Mouse (Mus musculus) liver, adult (tissue): Measurements from ENCODE around the gene Capn11.

Source experiments
- GATA4 ChIP-seq: IDR thresholded peaks from 2 replicates; pipeline ENCODE4 v1.6.1; 2014; ENCODE audit warnings: mild to moderate bottlenecking, low read length; ENCODE audit not compliant: insufficient replicate concordance

Capn11 gene

DNA sequence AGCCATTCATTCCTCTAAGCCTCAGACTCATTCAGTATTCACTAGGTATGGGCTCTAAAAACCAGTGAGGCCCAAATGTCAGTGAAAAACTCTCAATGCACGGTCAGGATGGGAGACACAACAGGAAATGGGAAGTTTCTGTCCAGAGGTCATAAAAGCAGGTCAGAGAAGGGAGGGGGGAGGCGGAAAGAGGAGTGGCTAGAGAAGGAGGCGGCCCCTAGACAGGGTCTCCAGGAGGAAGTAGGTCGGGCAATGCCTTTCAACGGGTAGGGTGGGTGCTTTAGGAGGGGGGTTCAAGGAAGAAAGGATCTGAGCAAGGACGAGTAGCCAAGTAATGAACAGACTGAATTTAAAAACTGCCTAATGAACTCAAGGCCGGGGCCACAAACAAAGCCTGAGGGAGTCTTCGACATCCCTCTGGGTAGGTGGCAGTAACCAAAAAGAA lies 40.2 kb downstream of the Capn11 start:
- no peak for TF ChIP-seq GATA4

DNA sequence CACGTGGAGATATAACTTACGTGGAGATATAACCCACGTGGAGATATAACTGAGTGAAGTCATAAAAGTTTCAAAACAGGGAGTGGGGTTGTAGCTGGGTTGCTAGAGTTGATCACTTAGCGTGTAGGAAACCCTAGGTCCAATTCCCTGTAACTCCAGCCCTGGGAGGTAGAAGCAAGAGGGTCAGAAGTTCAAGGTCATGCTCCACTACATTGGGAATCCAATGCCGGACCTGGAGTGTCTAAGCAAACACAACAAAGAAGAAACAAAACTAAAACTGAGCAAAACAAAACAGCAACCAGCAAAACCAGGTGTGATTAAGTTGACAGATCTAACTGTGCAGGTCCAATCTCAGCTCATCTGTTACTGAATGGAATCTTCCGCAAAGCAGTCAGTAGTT lies 41.5 kb downstream of the Capn11 start:
- no peak for TF ChIP-seq GATA4

DNA sequence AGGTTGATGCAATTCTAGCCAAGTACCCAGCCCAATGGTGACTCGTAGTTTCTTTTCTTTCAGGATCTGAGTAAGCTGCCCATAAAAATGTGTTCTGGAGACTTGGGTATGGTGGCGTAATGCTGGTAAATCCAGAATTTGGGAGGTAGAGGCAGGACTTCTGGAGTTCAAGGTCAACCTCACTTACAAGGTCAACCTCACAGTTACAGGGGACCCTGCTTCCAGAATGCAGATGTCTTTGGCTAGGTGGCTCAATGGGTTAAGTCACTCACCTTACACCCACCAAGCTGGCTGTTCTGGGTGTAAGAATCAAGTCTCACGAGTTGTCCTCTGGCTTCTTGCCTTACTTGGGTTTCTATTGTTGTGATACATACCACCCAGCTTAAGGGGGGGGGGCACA lies 42.4 kb downstream of the Capn11 start:
- no peak for TF ChIP-seq GATA4

DNA sequence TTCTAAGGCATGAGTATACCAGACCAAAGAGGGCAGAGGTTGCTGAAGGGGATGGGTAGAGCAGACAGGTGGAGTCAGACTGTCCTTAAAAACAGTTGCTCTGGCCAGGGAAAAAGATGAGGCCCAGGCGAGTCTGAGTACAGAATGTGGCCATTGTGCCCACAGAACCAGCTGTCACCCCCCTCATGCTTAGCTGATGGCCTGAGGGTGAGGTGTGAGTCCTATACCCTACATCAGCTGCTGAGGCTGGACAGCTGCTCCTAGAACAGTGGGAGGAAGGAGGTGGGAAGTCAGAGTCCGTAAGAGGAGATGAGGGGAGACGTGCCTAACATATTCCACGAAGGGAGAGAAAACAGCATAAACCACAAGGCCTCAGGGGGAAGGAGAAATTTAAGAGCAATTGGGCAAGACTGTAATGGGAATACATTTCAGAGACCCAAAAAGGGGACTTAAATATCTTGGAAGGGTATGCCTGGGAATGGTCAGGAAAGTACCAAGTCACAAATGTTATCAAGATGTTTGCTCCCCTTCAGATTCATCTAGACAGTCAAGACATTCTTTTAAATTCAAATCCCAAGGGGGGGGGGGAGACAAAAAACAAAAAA lies 43.0 kb downstream of the Capn11 start:
- no peak for TF ChIP-seq GATA4

DNA sequence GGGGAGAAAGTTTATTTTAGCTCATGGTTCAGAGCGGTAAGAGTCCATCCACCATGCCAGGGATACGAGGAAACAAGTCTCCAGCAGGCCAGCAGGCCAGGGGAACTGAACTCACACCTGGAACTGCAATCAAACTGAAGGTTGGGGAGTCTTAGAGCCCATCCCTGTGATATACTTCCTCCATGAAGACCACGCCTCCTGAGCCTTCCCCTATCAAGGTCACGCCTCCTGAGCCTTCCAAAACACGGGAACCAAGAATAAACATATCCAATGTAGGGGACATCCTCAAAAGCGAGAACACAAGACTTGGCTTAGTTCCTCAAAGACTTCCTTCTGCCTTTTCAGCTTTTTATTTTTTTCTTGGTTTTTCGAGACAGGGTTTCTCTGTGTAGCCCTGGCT lies 46.2 kb downstream of the Capn11 start:
- no peak for TF ChIP-seq GATA4

DNA sequence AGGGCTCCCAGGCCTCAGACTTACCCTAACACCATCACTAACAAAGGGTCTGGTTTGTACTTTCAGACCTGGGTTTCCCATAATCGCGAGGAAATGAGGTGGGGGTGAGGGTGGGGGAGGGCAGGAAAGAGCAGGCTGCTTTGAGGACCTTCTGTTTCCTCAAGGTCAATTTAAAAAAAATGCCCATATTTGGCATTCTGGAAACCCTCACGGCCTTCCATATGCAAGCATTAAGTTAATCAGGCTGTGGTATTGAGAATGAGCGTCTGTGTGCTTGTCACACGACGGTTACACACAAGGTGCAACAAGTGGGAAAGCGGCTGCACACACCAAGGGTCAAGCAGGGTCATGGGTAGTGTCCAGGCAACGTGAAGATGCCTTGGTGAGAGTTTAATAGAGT lies 47.1 kb downstream of the Capn11 start:
- TF ChIP-seq GATA4, result no peak

DNA sequence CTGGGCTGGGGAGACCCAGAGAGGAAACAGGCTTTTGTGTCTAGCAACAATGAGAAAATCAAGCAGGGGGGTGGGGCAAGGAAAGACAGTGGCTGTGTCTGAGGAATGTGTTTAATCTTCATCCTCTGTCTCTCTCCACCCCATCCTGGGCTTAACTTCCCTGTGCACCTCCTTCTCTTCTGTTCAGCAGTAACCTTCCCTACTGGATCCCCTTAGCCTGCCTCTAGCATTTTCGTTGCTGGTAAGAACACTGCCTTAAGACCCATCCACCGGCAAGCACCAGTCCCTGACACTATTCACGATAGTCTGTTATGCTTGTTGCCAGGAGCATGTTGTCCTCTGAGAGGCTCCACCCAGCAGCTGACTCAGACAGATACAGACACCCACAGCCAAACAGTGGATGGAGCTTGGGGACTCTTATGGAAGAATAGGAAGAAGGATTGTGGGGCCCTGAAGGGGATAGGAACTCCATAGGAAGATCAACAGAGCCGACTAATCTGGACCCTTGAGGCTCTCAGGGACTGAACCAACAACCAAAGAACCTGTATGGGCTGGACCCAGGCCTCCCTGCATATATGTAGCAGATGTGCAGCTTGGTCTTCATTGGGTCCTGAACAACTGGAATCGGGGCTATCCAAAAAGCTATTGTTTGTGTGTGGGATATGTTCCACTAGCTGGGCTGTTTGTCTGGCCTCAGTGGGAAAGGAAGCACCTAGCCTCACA lies 48.8 kb downstream of the Capn11 start:
- TF ChIP-seq GATA4, result no peak

DNA sequence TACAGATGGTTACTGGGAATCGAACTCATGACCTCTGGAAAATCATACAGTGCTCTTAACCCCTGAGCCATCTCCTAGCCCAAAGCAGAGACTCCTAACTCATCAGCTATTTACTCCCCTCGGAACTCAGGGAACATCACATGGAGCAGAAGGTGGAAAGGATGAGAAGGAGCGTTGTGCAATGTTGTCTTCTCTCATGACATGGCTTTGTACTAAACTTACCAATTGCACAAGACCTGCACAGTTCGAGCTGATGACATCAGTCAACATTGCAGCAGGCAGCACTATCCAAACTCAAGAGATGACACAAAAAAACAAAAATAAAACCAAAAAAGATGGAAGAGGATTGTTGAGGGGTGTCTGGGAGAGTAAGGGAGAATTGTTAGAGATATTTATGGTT lies 50.7 kb downstream of the Capn11 start:
- TF ChIP-seq GATA4, result no peak

DNA sequence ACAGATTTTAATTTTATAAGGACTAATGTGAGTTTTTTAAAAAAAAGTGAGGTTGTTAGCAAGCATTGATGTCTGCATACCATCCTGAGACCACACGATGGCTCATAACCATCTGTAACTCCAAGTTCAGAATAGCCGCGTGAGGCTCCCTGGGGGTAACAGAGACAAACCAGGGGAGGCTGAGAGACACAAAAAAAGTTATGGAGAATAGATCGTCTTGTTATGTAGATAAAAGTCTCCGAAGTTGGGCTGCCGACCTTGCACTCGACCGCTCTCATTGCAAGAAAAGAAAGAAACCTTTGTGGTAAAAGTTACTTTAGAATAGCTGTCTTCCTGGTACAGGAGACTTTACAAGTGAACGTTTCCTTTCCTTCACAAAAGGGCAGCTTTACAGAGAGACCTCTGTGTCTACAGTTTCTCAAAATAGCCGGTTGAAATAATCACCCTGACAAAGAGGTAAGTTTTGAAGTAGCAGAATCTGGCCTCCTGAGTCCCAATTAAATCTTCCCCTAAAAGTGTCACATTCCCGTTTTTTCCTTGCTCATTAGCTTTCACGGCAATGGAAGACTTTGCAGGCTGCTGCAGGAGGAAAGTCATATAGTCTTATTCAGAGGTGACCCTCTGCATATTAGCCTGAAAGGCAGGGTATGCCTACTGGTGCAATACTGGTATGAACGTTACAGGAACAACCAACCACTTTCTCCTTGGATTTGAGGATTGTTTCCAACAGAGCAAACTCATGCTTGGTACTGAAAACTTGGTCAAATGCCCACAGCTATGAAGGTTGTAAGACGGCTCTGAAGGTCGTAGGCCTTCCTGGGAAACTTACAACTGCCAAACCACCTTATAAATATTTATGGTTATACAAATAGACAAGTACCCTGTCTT lies 51.9 kb downstream of the Capn11 start:
- TF ChIP-seq GATA4, result no peak

DNA sequence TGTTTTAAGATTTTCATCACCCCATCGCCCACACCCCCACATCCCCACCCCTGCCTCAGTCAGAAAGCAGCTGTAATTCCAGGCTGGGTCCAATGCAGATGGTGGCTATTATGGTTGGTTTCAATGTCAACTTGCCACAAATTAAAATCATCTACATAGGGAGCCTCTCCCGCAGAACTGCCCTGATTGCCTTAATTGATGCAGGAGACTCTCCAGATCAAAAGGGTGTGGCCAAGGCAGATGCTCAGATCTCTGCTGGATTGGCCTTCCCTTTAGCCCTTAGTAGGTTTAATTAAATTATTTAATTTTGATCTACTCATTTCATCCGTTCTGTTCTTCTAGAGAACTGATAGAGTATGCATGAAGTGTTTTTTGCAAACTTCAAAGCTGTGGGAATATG lies 56.1 kb downstream of the Capn11 start:
- TF ChIP-seq GATA4, result no peak

DNA sequence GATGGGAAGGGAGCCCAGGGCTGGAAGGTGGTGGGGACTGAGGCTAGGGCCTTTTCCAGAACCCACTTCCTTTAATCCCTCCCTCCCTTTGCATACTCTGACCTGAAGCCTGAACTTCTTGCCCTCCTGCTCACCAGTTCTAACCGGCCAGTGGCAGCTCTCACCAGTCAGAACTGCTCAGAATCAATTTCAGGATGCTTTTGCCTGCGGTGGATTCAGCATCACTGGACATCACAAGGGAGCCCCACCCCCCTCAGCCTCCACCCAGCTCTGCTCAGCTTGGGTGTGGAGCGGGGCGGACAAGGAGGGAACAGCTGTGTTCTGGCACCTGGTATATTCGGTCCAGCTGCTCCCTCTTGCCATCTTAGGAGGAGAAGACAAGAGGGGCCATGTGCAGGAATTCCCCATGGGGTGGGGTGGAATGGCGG lies 57.2 kb downstream of the Capn11 start, which contains the start of gene Mymx:
Gene Mymx (minus strand): TSS at position 226 of the 428 bp plus-strand sequence.
- no peak for TF ChIP-seq GATA4

DNA sequence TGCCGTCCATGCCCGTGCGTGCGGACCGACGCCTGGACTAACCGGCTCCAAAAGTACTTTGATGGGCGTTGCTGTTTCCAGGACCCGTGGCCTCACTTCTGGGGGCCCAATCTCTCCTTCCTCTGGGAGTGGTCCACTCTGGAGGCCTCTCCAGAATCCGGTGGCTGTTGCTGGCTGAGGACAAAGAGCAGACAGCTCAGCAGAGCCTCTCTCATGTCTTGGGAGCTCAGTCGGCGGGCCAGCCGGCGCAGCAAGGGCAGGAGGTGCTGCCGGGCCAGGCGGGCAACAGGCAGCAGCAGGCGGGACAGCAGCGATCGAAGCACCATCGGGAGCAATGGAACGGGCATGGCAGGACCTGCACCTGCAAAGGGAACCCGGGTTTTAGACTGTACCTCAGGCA lies 57.8 kb downstream of the Capn11 start:
- no peak for TF ChIP-seq GATA4

DNA sequence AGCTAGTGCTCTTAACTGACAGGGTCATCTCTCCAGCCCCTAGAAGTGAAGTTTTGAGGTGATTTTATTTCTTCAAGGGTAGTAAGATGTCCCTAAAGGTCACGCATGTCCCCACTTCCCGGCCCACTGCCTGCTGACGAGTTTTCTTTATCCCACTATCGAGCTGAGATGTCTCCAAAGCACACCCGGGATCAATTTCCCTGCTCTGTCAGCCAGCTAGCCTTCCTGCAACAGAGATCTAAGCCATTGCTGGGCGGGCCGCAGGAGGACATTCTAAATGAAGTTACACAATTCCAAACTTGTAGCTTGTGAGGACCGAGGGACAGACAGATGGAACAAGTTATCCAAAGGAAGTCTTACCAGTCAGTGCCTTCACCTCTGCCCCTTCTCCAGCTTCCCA lies 58.9 kb downstream of the Capn11 start:
- no peak for TF ChIP-seq GATA4

DNA sequence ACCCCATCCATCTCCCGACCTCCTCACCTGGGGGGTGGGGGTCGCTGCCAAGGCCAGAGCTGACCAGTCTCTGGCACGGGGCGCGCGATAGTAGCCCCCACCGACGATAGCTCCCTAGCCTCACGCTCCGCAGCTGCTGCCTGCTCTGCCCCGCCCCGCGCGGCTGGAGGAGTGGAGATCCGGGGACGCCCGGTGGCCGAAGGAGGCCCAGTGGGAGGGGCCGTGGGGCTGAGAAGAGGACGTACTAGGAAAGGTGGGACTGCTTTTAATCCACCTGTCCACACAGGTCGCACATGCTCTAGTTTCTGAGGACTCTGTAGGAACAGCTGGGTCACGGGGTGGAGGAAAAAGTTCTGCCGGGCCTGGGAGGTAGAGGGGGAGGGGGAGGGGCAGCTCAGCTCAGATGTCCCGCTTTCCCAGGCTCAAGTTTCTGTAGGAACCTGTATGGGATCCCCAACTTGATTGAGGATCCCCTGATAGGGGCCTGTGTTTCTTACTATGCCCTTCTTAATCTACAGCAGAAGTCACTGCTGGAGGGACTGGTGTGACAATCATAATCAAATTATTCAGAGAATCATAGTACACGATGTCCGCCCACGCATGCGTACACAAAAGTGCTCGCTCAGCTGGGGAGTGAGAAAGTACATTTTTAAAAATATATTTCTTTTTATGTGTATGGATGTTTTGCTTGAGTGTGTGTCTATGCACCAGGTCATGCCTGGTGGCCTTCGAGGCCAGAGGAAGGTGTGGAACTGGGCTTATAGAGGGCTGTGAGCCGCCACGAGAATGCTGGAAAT lies 59.5 kb downstream of the Capn11 start, which contains the start of gene Slc29a1:
Gene Slc29a1 (minus strand): TSS at position 161 of the 797 bp plus-strand sequence.
- no peak for TF ChIP-seq GATA4

DNA sequence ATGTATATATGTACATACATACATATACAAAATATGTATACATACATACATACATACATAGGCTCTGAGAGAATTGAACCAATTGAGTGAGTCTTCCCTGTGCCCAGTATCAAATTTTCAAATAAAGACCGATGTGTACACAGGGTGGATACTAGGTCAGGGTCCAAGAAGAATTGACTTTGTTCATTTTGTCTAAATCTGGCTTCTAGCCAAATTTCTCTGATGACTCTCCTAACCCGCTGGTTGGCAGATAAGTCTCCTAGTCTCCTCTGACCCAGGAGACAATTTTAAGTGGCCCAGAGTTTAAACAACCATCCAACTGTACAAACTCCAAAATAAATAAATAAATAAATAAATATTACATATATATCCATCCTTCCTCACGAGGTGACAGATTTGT lies 60.2 kb downstream of the Capn11 start:
- TF ChIP-seq GATA4, result no peak
